Mouse (Mus musculus) embryonic fibroblast, embryonic 13.5 days (primary cell): ENCODE data around the gene Inhba.

Source experiments
- CTCF ChIP-seq: IDR thresholded peaks from 2 replicates; pipeline ENCODE4 v1.5.1; 2011; ENCODE audit warnings: mild to moderate bottlenecking, control low read depth, low read length, moderate library complexity, borderline replicate concordance; ENCODE audit not compliant: insufficient read depth
- POLR2A ChIP-seq: IDR thresholded peaks from 2 replicates; pipeline ENCODE4 v1.6.1; 2011; ENCODE audit warnings: low read depth, mild to moderate bottlenecking, control low read depth, low read length, moderate library complexity

DNA sequence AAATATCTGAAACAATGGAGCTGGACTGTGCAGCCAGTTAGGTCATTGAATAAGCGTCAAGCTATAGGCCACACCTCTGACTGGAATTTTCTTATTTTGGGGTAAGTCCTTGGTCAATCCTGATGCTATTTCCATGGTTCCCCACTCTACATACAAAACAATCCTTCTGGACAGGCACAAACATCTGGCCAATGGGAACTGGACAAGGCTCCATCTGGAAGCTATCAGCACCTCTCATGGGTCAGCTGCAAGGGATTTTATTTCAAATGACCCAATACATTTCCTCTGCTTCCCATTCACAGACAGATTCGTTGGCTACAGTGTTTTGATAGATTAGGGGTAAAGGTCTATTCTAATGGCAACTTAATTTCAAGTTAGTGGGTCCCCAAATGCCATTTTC lies 68.6 kb downstream of the Inhba start:
- no peak for TF ChIP-seq POLR2A
- no peak for TF ChIP-seq CTCF
